Mouse (Mus musculus): ENCODE measurements around the gene Tmem233.

The Tmem233 gene

GRCm38 (mm10) chr5:116003825-116004224 is 79.2 kb downstream of the Tmem233 start:
- no peak for DNase-seq (ENCODE audit: low spot score)

- no peak for DNase-seq (ENCODE audit: low spot score)
Observed at GRCm38 (mm10) chr5:116003154-116003553, 79.9 kb downstream of the Tmem233 start.

DNA sequence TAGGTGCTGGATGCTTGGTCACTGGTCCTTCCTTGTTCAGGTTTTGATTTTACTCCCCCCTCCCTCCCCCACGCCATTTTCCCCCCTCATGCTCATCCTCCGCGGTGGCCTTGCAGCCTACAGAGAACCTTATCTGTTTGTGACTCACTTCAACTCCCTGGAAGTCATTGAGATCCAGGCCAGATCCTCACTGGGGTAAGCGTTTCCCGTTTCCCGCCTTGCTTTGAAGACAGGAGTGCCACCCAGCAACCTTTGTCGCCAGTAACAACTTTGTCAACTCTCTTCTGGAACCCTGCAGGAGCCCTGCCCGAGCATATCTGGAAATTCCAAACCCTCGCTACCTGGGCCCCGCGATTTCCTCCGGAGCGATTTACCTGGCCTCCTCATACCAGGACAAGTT is 85.7 kb downstream of the Tmem233 start:
- no peak for DNase-seq (ENCODE audit: low spot score)

GRCm38 (mm10) chr5:115994101-115994500 is 88.9 kb downstream of the Tmem233 start:
- no peak for DNase-seq (ENCODE audit: low spot score)

DNA sequence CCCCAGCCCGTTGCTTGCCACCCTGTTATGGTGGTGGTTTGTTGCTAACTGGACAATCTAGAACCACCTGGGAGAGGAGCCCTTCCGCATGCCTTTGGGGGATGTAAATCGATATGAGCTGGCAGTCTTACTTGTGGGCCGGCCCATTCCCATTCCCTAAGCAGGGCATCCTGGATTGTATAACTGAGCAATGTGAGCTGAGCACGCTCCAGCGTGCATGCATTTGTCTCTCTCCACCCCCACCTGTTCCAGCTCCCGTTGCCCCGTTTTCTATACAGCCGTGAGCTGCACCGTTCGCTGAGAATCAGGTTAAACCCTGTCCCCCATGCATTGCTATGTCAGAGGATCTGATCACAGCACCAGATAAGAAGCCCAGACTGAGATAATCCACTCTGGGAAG is 91.3 kb downstream of the Tmem233 start:
- no peak for DNase-seq (ENCODE audit: low spot score)
